Mouse (Mus musculus): ENCODE measurements around the gene Trmt13.

DNA sequence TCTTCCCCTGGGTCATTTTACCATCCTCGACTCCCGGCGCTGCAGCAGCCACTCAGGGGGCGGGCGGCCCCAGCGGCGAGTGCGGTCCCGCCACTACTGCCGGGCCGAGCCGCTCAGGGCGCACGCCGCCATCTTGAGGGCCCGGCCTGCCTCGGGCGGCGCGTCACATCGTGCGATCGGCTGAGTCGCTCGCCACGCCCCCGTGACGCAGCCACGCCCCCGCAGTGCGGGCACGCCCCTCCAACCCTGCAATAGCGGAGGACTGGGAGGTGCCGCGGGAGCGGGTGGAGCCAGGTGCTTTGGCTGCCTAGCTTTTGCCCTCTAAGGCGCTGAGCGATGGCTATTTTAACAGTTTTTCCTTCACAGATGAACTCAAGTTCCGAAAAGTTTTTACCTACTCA is 48.1 kb upstream of the Trmt13 start, which contains the start of gene Mfsd14a:
- TF ChIP-seq CTCF (conservative IDR thresholded peaks at IDR 0.05 in 1 of 2, IDR thresholded peaks at IDR 0.05 in 1 of 2; ENCODE audit: low read depth in 2 of 2, low read length in 2 of 2) (no peak), ETS1 (conservative IDR thresholded peaks at IDR 0.05; ENCODE audit: low read depth, low read length) (no peak), POLR2AphosphoS2 (IDR thresholded peaks at IDR 0.05; ENCODE audit: low read depth, low read length) (peak; percentile 83; the same call in 1 of the 2 replicates)

Data from CH12.LX (cell line).